Mouse (Mus musculus): ENCODE measurements around the gene Hyls1.

DNA sequence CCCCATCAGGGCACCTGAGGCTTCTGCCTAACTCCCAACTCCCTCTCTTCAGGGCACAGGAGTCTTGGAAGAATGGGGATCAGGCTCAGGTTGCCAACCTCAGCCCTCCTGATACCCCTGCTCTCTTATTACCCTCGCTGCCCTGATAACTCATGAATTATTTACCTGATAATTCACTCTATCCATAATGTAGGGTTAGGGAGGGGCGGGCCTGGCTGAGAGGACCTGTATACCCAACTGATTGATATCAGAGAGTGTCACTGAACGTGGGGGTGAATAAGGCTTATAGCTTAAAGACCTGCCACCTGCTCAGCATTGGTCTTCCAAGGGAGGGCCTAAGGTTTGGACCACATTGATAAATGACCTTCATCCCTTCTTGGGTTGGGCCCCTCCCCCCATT, 52.0 kb downstream of the Hyls1 start, which contains the start of gene Gm1113:
- TF ChIP-seq POLR2A (IDR thresholded peaks at IDR 0.05; ENCODE audit: control insufficient read depth, low read depth, low read length) (no peak), CTCF (IDR thresholded peaks at IDR 0.05; ENCODE audit: control insufficient read depth, insufficient read depth, insufficient replicate concordance, low read depth, low read length) (no peak)

Data from testis, adult 2 months (tissue).